Mouse (Mus musculus) kidney, embryonic 14.5 days (tissue): Measurements from ENCODE around the gene Dph5. TPM values are rescaled to one million over a fixed set of nuclear protein-coding genes. Genes with fewer than 3 reads are reported as not detected.
"Not testable (repeated sequence)": the region's sequence is repeated elsewhere in the genome, so short reads cannot be mapped to it uniquely, and the experiment has no call there.

Experiments
- ATAC-seq: fragments of 200-750 bp; cut with Nextera tagmentation; 2 replicates; pipeline ENCODE4 v1.8.0; 2017; ENCODE audit warnings: moderate number of reproducible peaks, mild to moderate bottlenecking, moderate TSS enrichment, moderate library complexity; ENCODE audit not compliant: low FRiP score, low TSS enrichment
- H3K27ac ChIP-seq: fragments of 300-500 bp; sonication (generic); 2 replicates; pipeline ENCODE4 v1.5.1; 2014; ENCODE audit warnings: low read depth, mild to moderate bottlenecking, low read length, moderate library complexity, mixed read lengths
- H3K27me3 ChIP-seq: fragments of 300-500 bp; sonication (generic); 2 replicates; pipeline ENCODE4 v1.6.1; 2014; ENCODE audit warnings: mild to moderate bottlenecking, low read length; ENCODE audit not compliant: control insufficient read depth, insufficient read depth
- H3K36me3 ChIP-seq: fragments of 300-500 bp; sonication (generic); 2 replicates; pipeline ENCODE4 v1.6.1; 2014; ENCODE audit warnings: low read length, mixed read lengths; ENCODE audit not compliant: control insufficient read depth, insufficient read depth
- H3K4me1 ChIP-seq: fragments of 300-500 bp; sonication (generic); 2 replicates; pipeline ENCODE4 v1.6.1; 2014; ENCODE audit warnings: low read length, mixed read lengths; ENCODE audit not compliant: control insufficient read depth, insufficient read depth
- H3K4me2 ChIP-seq: fragments of 300-500 bp; sonication (generic); replicated peaks from 2 replicates; pipeline ENCODE4 v1.6.1; 2014; ENCODE audit warnings: low read depth, mild to moderate bottlenecking, low read length
- H3K4me3 ChIP-seq: fragments of 300-500 bp; sonication (generic); 2 replicates; pipeline ENCODE4 v1.5.1; 2014; ENCODE audit warnings: mild to moderate bottlenecking, low read length
- H3K9ac ChIP-seq: fragments of 300-500 bp; sonication (generic); 2 replicates; pipeline ENCODE4 v1.6.1; 2014; ENCODE audit warnings: low read depth, mild to moderate bottlenecking, low read length, moderate library complexity
- H3K9me3 ChIP-seq: fragments of 300-500 bp; sonication (generic); 2 replicates; pipeline ENCODE4 v1.6.1; 2016; ENCODE audit warnings: low read length; ENCODE audit not compliant: control insufficient read depth
- WGBS: fragments of 180-500 bp; shearing (Covaris S2); extraction: QIAGEN DNeasy Blood & Tissue Kit; methylation state at CpG from one replicate; pipeline ENCODE4 v1.1.7; 2014; 5-methylcytosine and 5-hydroxymethylcytosine counted together
- polyA plus RNA-seq: library from polyadenylated mRNA; unstranded; fragments of >200 nt; fragmentation: Nextera tagmentation; extraction: Ambion mirVana; gene quantifications from 2 replicates; pipeline ENCODE4 v1.2.1, GENCODE M21; 2014

Dph5 gene
- polyA plus RNA-seq, 1 experiment from 2014 or later = 27.7 TPM

DNA sequence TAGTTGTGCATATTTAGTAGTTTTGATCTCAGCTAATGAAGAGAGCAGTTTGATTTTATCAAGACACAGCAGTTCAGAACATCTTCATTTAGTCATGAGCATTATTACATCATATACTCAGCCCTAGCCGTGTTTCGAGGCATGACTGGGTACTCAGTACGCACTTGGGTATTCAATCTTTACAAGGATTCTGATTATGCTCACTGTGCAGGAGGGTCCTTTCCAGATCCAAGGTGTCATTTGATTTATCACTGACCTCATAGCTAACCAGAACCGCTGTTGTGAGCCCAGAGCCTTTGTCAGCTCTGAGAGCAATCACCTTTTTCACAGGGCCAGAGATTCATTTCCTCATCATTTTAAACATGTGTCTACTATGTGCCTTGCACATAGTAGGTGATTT lies 17.9 kb downstream of the Dph5 start:
- no peak overlapping the region for H3K27ac ChIP-seq
- no peaks in the 10 kb centered on the region for H3K9me3 ChIP-seq
- H3K27me3 ChIP-seq = no peaks in the 10 kb centered on the region
- ATAC-seq = no peak
- 91% methylated on average over 4 of the region's 4 CpGs for WGBS
- H3K4me3 ChIP-seq = no peak overlapping the region
- H3K36me3 ChIP-seq = no peaks in the 10 kb centered on the region; the same call in 1 of the 2 replicates
- H3K9ac ChIP-seq = no peak overlapping the region
- no peaks in the 10 kb centered on the region for H3K4me1 ChIP-seq
- H3K4me2 ChIP-seq = no peak overlapping the region

DNA sequence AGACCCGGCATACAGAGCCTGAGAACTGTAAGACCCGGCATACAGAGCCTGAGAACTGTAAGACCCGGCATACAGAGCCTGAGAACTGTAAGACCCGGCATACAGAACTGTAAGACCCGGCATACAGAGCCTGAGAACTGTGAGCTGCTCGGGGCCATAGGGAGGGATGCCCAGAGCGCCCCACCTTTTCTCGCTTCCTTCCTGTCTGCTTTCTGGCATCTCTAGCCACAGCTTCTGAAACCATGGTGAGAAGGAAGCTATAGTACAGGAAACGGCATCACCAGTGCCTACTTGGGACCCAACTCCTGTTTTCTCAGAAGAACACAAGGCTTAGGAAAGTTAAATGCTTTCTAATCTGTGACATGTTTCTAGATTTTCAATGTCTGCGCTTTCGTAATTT lies 19.8 kb downstream of the Dph5 start:
- H3K27me3 ChIP-seq, H3K27ac ChIP-seq, H3K4me1 ChIP-seq, H3K9ac ChIP-seq, H3K4me3 ChIP-seq, ATAC-seq, H3K36me3 ChIP-seq, H3K9me3 ChIP-seq, H3K4me2 ChIP-seq: not testable (repeated sequence)
- 98% methylated on average over 10 of the region's 11 CpGs for WGBS

DNA sequence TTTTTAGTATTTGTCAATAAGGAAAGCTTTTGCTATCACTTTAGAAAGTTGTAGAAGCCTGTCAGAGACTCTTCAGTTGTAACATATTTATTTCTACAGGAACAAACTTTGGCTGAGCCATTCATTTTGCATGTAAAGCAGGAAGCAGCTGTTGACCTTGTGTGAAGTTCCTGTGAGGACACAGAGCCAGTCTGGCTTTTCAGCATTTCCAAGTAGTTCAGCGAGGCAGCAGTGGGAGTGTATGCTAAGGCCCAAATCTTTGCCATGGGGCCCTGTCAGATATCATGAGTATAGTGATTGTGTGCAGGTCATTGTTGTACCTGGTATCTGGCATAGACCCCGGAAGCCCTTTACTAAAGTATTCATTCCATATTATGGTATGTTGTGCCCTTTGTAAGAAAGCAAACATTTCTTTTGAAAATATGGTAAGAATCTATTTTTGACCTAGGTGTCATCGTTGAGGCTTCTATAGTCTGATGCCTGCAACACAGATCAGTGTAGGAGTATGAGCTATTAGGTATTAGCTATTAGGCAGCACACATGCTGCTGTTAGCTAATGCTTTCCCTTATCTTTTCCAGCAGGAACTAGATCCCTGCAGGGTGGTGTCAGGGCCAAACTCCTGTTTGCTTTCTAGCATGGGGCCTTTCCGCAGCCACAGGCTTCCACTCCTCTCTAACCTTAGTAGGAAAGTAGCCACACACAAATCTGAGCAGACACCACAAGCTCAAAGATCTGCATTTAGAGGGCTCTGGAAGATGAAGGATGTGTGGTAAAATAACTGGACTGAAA lies 37.0 kb downstream of the Dph5 start:
- 86% methylated on average over 4 of the region's 4 CpGs for WGBS
- Histone ChIP-seq H3K27me3 (no peaks in the 10 kb centered on the region), H3K9ac (no peak overlapping the region), H3K36me3 (peaks cover 7% of the 10 kb centered on the region; the same call in 1 of the 2 replicates), H3K4me1 (no peaks in the 10 kb centered on the region), H3K4me3 (no peak overlapping the region), H3K9me3 (no peaks in the 10 kb centered on the region), H3K4me2 (no peak overlapping the region), H3K27ac (no peak overlapping the region)
- no peak for ATAC-seq

DNA sequence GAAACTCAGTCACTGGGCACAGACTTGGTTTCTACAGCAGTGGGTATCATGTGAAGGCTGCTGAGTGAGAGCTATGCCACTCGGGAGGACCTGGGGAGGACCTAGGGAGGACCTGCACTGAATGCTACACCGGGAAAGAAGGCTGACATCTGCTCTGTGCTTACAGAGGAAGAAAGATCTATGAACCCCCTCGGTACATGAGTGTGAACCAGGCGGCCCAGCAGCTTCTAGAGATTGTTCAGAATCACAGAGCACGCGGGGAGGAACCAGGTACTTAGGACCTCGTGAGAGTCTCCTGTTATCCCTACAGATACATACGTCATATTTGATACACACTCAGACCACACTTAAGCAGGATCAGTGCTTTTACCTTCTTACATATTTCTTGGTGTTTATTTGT lies 38.9 kb downstream of the Dph5 start:
- Histone ChIP-seq H3K36me3 (peaks cover 10% of the 10 kb centered on the region; the same call in 1 of the 2 replicates), H3K27ac (no peak overlapping the region), H3K4me1 (no peaks in the 10 kb centered on the region), H3K9me3 (no peaks in the 10 kb centered on the region), H3K9ac (no peak overlapping the region), H3K4me2 (no peak overlapping the region), H3K27me3 (no peaks in the 10 kb centered on the region), H3K4me3 (no peak overlapping the region)
- WGBS = 95% methylated on average over 8 of the region's 8 CpGs
- ATAC-seq = no peak

DNA sequence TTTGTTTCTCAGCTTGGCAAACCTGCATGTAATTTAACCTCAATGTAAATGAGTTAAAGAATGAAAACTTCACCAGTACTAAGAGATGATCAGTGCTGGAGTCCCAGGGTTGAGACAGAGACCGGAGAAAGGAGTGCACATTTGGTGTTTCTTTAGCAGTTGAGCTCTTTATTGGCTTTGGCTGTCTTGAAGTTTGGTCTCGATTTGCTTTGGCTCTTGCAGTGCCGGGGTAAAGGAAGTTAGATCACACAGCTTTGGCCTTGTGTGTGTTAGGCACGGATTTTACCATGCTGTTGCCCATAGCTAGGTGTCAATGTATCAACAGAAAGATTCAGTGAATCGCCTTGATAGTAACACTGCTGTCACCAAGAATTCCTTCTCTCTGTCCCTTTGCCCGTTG lies 44.1 kb downstream of the Dph5 start:
- WGBS = 90% methylated on average over 6 of the region's 6 CpGs
- Histone ChIP-seq H3K27ac (no peak overlapping the region), H3K27me3 (no peaks in the 10 kb centered on the region), H3K4me1 (no peaks in the 10 kb centered on the region), H3K4me2 (no peak overlapping the region), H3K9me3 (peaks cover under 1% of the 10 kb centered on the region; the same call in 1 of the 2 replicates), H3K9ac (no peak overlapping the region), H3K4me3 (no peak overlapping the region), H3K36me3 (peaks cover 8% of the 10 kb centered on the region; the same call in 1 of the 2 replicates)
- no peak for ATAC-seq

DNA sequence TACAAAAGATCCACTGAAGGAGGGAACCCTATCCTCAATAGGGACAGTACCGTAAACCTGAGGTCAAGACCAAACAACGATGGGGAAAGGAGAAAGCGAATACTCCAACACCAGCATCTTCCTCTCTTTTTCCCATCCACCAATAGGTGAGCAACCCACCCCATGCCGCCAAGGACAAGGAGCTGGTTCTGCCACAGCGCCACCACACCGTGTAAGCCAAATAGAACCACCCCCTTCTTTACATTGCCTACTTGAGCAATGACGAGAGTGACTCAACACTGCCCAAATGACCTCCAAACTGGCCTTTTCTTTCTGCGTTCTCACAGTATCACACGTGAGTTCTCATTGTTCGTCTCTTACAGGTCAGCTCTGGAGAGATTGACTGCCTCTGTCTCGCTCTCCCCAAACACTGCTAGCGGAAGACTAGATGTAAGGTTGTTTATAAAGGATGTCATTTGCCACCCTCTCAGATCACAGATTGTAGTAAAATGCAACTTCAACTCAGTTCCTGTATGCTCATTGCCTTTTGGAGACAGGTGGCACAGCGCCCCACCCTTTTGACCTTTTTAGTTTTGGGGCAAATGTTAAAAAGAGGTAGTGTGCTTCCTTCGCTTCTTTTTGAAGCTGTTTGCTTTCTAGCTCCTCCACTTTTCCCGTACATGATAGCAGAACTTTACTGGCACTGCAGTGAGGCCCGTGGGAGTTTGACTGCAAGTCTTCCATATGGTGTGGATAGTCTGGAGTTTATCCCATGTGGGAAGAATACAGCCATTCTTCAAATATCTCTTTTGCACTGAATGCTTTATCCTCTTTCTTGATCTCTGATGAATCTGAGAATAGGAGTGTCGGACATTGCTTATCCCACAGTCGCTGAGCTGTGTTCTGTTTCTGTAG lies 45.9 kb downstream of the Dph5 start:
- H3K4me2 ChIP-seq = no peak overlapping the region
- H3K9ac ChIP-seq = no peak overlapping the region
- no peak for ATAC-seq
- H3K9me3 ChIP-seq = peaks cover 4% of the 10 kb centered on the region; the same call in 1 of the 2 replicates
- H3K4me3 ChIP-seq = no peak overlapping the region
- H3K27ac ChIP-seq = no peak overlapping the region
- no peaks in the 10 kb centered on the region for H3K27me3 ChIP-seq
- H3K4me1 ChIP-seq = no peaks in the 10 kb centered on the region
- WGBS = 87% methylated on average over 18 of the region's 18 CpGs
- peaks cover 3% of the 10 kb centered on the region; the same call in 1 of the 2 replicates for H3K36me3 ChIP-seq

DNA sequence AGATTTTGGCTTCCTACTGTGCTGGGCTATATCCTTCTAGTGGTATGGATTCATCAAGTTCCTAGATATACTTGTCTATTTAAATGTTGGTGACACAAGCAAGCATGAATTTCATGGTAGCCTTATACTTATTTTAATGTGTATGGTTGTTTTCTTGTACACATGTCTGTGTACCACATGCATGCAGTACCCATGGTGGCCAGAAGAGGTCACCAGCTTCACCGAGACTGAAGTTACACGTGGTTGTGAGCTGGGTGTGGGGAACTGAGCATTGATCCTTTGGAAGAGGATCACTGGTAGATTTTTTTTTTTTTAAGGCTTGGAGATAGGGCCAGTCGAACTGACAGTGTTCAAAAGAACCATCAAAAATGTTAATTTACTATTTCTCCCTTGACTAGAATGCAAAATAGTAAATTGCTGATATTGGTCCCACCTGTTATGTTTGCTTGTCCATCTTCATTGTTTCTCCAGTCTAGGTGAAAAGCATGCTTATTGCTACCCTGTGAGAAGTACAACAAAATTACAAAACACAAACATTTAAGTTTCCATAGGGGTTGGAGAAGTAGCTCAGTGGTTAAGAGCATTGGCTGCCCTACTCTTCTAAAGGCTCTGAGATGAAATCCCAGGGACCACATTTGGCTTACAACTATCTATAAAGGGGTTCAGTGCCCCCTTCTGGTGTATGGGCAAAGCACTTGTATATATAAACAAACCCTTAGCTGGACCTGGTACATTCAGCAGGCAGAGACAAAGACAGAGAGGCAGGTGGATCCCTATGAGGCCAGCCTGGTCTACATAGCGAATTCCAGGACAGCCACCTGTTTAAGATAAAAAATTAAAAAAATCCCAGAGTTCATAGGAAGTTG lies 49.3 kb downstream of the Dph5 start:
- no peak overlapping the region for H3K27ac ChIP-seq
- no peak overlapping the region for H3K4me3 ChIP-seq
- H3K4me2 ChIP-seq = no peak overlapping the region
- H3K4me1 ChIP-seq = no peaks in the 10 kb centered on the region
- no peak for ATAC-seq
- peaks cover 4% of the 10 kb centered on the region; the same call in 1 of the 2 replicates for H3K9me3 ChIP-seq
- H3K9ac ChIP-seq = no peak overlapping the region
- peaks cover 13% of the 10 kb centered on the region; the same call in 1 of the 2 replicates for H3K36me3 ChIP-seq
- H3K27me3 ChIP-seq = no peaks in the 10 kb centered on the region
- 62% methylated on average over 4 of the region's 4 CpGs for WGBS

DNA sequence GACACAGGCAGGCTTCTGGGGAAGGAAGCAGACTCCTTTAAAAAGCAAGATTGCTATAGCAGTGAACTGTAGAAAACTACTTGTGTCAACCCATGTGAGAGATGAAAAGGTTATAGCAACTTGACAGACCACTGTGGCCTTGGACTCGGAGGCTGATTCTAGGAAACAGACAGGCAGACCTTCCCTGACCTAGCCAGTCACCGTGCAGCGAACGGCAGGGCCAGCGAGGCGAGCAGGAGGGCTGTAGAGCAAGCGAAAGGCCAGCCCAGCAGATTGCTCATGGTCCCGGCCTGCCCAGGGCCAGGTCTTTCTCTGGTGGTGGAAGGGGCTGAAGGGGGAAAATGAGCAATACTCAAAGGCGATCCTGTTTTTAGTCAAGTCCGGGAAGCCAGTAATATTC lies 50.2 kb downstream of the Dph5 start:
- H3K4me2 ChIP-seq = no peak overlapping the region
- no peak overlapping the region for H3K27ac ChIP-seq
- H3K4me1 ChIP-seq = no peaks in the 10 kb centered on the region
- WGBS = 84% methylated on average over 10 of the region's 10 CpGs
- peaks cover 19% of the 10 kb centered on the region; the same call in 1 of the 2 replicates for H3K36me3 ChIP-seq
- H3K9ac ChIP-seq = no peak overlapping the region
- peaks cover 4% of the 10 kb centered on the region; the same call in 1 of the 2 replicates for H3K9me3 ChIP-seq
- ATAC-seq = no peak
- no peak overlapping the region for H3K4me3 ChIP-seq
- no peaks in the 10 kb centered on the region for H3K27me3 ChIP-seq
